Mouse (Mus musculus) left cerebral cortex, postnatal 14 days (tissue): ENCODE data around the gene Camkv. TPM values are rescaled to one million over a fixed set of nuclear protein-coding genes. Genes with fewer than 3 reads are reported as not detected.

ENCODE experiments used
- DNase-seq, 2 experiments: peaks; one replicate each; pipeline ENCODE4 v3.0.0; 2021 to 2022; ENCODE audit warnings: low spot score in 2 of 2, mixed read lengths in 1 of 2
- intact Hi-C: fragments of 180-260 bp; cut with DNase I; formaldehyde crosslinking; loops from one replicate; pipeline ENCODE4 v1.15.1; 2025
- total RNA-seq, 2 experiments: library from RNA; stranded (reverse); gene quantifications; 2 replicates each; pipeline ENCODE4 v1.2.3; 2021

The Camkv gene
- total RNA-seq, 2 experiments from 2014 or later, result 382 to 398 TPM

DNA sequence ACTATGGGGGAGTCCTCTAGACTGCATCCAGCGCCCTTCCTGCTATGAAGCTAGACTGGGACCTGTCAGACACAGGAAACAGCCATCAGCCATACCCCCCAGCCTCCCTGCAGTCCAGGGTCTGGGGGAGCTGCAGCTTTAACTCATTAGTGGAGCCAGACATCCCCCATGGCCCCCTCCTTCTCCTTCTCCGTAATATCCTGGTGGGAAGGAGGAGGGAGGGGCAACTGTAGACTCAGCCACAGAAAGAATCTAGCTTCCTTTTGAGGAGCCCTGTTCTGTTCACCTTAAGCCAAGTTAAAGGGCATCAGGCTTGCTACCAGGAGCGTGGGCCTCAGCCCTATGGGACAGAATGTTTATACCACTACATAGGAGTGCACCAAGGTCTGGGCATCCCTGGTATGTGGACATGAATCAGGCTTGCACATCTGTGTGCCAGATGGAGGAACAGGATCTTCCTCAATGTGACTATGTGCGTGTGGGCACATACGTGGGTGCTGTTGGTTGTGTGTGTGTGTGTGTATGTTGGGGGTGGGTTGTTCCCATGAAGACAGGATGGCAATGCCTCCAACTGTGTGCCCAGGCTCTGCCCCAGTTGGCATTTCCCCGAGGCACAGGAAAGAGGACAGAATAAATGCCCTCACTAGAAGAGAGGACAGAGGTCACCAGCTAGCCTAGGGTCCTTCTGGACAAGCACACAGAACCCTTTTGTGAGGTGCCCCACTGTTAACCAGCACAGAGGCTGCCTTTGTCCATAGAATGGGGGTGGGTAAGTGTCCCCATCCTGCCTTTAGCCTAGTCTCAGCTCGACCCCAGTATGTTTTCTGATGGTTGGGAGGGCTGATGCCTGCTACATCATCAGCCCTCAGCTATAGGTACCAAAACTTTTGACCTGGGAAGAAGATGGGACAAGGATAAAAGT lies 46.5 kb downstream of the Camkv start:
- intact Hi-C loops, result no loop called here
- peak; percentile 44 to 64 for DNase-seq

DNA sequence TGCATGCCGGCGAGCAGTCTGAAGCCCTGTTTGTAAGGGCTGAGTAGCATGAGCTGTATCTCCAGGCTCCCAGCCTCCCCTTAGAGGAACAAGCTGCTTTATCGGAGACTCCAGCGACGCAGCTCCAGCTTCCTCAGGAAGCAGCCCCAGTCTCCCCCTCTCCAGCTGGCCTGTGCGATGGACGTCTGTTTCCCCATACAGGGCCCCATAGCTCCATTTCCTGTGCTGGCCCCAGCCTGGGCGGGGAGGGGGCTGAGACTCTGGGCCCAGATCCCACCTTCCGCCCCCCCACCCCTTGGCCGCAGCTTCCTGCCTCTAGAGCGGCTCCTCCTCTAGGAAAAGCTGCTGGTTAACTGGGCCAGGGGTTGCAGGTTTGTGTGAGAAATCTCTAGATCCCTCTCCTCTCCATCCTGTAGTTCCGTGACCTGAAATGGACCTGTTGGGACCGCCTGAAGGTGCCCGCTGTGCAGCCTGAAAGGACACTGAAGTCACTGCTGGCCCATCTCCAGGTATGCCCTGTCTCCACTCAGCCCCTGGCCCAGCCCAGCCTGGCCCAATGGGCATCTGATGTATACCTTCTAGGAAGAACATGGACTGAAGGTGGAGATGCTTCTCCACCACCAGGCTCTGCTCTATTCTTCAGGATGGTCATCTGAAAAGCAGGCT lies 47.3 kb downstream of the Camkv start, which contains the start of gene Gm20661:
Gene Gm20661 (plus strand): TSS at position 378 of the 666 bp plus-strand sequence.
- DNase-seq, result peak; percentile 58 to 62
- intact Hi-C loops, result no loop called here

DNA sequence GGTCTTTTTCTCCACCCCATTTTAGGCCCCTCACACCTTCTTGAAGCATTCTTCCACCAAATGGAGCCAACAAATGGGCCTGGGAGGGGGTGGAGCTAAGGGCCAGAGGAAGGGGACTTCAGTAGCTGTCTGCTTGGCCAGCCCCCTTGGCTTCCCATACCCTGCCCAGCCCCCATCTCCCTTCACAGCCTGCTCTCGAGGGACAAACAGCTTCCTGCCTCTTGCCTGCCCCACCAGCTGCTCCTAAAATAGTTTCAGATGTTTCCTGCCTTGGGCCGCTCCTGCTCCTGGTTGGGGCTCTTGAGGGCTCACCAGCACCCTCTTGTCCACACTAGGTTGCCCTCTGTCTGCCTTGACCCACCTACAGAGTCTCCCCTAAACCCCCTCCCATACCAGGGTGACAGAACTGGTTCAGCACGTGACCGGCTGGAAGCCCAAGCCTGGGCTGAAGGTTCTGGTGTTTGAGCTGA lies 48.0 kb downstream of the Camkv start:
- intact Hi-C loops, result no loop called here
- peak; percentile 53 to 75 for DNase-seq

DNA sequence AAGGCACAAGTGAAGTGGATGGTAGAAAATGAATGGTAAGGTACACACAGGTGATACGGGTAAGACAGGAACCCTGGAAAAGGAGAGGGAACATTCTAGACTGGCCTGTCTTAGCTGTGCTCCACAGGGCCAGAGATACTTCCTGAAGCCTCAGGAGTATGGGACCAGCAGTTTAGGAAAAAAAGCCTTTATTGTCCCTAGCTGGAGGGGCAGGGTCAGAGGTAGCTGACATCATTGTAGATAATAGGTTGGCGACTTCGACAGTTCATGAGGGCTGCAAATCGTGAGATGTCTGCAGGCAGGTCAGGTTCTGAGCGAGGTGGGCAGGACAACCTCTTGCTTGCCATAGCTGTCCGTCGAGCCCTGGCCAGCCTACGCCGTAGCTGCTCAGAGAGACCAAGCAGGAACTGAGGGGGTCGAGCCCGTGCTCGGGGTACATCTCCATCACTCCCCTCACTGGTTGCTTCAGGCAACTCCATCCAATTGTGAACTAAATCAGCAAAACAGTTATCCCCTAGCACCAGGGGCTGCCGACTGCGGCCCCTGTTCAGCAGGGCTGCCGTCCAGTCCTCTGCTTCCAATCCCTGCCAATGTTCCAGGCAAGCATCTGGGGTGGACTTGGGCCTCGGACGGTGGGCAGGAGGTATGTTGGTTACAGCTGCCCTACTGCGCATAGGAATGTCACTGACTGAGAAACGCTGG lies 48.7 kb downstream of the Camkv start:
- intact Hi-C loops, result no loop called here
- DNase-seq, result no peak

DNA sequence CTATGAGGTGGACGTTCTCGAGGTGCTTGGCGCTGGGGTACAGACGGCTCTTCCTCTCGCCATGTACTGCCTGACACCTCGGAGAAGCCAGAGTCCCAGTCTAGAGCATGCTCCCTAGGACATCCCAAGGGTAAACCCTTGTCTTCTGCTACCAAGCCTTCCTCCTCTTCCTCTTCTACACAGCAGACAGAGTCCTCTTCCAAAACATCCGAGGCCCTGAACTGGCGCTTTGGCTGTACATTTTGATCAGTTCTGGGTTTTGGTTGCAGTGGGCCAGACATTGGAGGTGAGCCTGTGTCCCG lies 49.2 kb downstream of the Camkv start:
- DNase-seq, result no peak
- intact Hi-C loops, result no loop called here

DNA sequence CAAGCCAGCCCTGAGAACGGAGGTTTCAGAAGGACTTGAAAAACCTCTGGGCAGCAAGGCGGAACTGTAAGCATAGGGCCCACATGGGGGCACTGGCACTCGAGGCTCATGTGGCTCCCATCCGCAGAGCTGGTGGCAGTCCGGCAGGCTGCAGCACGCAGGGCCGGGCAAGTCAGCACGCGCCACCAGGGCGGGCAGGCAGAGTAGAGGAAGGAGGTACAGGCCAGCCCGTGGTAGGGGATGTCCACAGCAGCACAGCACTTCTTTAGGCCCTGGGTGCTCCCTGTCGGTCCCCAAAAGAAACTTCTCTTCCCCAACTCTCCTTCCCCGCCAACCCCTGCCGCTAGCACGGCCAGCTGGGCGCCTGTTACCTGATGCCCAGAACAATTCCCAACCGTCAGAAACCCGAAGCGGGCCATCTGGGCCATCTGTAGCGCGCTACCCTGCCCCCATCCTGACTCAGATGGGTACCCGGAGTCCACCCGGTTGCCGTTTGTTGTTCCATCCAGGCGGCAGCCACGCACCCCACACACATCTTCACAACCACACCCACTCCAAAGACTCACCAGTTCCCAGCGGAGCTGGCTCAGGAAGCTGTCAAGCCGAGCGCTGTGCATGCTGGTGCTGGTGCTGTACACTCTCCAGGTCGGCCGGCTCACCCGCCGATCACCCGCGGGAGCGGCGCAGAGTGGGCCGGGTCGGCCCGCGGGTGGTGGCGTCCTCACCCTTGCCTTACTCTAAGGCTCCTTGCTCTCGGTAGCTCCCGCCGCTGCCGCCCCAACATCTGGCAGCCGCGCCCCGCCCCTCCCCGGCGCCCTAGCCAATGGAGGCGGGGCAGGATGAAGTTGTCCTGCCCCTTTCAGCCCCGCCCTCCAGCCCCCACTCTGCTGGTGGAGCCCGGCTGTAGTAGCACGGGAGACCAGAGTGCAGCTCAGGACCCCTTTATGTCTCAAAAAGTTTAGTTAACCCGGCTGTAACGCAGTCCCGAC lies 50.0 kb downstream of the Camkv start, which contains the start of gene Inka1:
Gene Inka1 (minus strand): TSS at position 749 of the 989 bp plus-strand sequence.
- intact Hi-C loops, result no loop called here
- peak; percentile 75 to 81 for DNase-seq

DNA sequence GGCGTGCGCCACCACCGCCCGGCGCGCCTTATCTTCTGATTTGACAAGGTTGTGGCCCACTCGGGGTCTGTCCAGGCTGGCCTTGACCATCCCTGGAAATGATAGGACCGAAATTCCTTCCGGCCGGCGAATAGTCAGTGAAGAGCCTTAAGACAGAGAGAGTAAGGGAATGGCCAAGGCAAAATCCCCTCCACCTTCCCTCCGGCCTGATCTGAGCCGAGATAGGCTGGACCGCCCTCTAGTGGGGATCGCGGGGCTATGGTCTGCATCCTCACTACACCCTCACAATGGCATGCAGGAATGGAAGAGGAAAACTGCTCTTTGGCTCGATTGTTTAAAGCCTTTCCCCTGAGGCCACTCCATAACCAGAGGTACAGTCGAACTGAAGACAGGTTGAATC lies 50.9 kb downstream of the Camkv start:
- DNase-seq, result peak; percentile 71 to 78
- intact Hi-C loops, result no loop called here

DNA sequence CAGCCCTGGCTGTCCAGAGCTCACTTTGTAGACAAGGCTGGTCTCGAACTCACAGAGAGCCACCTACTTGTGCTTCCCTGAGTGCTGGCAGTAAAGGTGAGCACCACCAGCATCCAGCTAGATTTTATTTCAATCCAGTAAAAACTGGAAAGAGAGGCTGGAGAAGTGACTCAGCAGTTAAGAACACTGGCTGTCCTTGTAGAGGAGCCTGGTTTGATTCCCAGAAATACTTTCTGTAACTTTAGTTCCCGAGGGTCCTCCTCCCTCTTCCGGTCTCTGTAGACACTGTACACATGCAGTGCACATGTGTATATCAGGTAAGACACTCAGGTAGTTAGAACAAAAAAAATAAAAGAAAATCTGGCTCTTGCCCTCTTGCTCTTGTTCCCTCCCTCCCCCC lies 52.5 kb downstream of the Camkv start:
- intact Hi-C loops, result no loop called here
- no peak for DNase-seq

DNA sequence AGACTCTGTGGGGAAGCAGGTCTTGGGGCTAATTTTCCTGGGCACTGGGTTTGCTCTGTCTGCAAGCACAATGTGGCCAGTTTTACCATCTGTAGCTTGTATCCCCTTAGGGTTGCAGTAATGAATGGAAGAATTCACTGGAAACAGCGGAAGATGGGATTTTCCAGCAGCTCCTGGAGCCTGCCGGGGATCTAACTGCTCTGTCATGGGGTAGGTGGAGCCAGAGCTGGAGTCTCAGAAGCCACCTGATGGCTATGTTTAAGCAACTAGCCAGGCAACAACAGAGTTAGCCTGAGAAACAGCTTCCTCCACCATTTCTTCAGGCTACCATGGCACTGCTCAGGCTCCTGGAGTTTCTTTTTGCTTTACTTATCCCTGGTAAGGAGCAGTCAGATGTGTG lies 56.7 kb downstream of the Camkv start, which contains the start of gene Cdhr4:
Gene Cdhr4 (plus strand): TSS at position 301 of the 400 bp plus-strand sequence.
- intact Hi-C loops, result no loop called here
- no peak for DNase-seq

DNA sequence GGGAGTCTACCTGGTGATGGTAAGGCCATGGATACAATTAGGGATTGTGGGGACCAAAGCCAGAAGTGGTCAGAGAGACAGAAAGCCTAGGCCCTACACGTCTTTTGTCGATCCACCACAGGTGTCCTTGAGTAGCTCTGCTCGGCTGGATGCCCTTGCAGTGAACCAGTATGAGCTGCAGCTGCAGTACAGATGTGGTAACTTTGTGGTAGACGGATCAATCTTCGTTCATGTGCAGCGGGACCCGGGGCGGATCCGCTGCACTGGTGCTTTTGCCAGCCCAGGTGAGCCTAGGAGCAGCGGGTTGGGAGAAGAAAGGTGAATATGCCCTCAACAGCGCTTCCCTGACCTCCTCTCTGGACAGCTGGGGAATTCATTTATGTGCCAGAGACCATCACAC lies 57.5 kb downstream of the Camkv start:
- no peak for DNase-seq
- intact Hi-C loops, result no loop called here

DNA sequence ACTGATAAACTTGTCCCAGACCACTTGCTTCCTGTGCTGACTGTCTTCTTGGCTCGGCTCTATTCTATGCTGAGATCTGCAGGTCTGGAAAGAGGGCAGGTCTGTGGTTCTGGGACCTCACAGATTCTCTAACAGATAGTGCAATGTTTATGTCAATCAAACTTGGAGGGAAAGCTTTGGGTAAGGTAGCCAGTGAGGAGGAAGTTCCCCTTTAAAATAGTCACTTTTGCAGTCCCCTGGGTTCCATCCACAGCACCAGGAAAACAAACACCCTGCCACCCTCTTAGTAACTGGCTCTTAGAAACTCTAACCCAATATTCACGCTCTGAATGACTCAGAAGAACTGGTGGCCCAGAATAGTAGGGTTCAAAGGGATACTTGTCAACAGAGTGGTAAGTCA lies 59.0 kb downstream of the Camkv start:
- DNase-seq, result no peak
- intact Hi-C loops, result no loop called here

DNA sequence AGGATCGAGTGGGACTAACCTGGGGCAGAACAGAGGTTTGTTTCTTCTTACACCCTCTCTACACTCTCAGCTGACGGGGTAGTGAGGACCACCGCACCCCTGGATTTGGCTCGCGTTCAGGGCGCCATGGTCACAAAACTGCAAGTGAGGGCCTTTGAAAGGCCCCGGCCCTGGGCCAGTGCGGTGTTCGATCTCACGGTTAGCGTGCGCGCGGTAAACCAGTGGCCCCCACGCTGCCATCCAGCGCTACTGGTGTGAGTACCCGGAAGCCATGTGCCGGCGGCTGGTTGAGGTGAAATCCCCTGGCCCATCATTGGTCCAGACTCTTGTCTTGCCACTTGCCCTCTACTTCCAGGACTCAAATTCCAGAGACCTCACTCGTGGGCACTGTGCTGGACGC lies 60.0 kb downstream of the Camkv start:
- no peak for DNase-seq
- intact Hi-C loops, result no loop called here

DNA sequence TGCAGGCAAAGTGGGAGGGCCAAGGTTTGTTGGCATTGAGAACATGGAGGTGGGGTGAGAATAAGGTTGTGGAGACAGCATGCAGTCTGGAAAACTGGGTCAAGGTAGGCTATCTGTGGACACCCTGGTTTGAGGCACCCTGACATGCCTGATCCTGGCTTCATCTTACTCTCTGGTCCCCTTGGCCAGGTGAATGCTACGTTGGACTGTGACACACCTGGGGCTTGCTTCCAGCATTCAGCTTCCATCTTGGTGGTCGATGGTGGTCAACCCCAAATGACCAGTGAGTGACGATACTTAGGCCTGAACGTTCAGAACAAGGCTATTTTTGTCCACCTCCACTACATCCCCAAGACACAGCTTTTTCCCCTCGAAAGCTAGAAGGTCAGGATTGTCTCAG lies 60.6 kb downstream of the Camkv start, which contains the start of gene Gm20662:
Gene Gm20662 (plus strand): TSS at position 301 of the 400 bp plus-strand sequence.
- intact Hi-C loops, result no loop called here
- no peak for DNase-seq

Other genes starting within 250 kb of the Camkv start
- 10 to 100 TPM; 11.7 to 16.2 TPM for gene Sema3f, start 225.2 kb upstream of the Camkv start, total RNA-seq
- 100 to 1,000 TPM; 147 to 166 TPM for gene Rbm5, start 164.7 kb upstream of the Camkv start, total RNA-seq
- 10 to 100 TPM; 57.0 to 57.8 TPM for gene Rbm6, start 62.4 kb upstream of the Camkv start, total RNA-seq
- 10 to 100 TPM; 21.2 to 21.9 TPM for gene Mon1a, start 47.5 kb upstream of the Camkv start, total RNA-seq
- gene Mst1r, start 28.8 kb upstream of the Camkv start, total RNA-seq, result 1 to 10 TPM; 1.2 to 1.7 TPM
- gene Actl11, start 7.2 kb upstream of the Camkv start, total RNA-seq, result not detected
- gene Traip, start 14.5 kb downstream of the Camkv start, total RNA-seq, result 10 to 100 TPM in 1 of 2 experiments, 1 to 10 TPM in 1; 9.3 to 12.0 TPM
- gene Uba7, start 39.8 kb downstream of the Camkv start, total RNA-seq, result 1 to 10 TPM; 3.6 to 4.2 TPM
- gene Gm20661, start 47.4 kb downstream of the Camkv start, total RNA-seq, result under 1 TPM in 1 of 2 experiments, not detected in 1; 0.79 TPM
- gene Inka1, start 50.2 kb downstream of the Camkv start, total RNA-seq, result 1 to 10 TPM; 2.7 to 3.1 TPM
- gene Cdhr4, start 56.8 kb downstream of the Camkv start, total RNA-seq, result 1 to 10 TPM; 1.7 to 1.9 TPM
- 1 to 10 TPM; 2.1 to 3.2 TPM for gene Gm20662, start 60.7 kb downstream of the Camkv start, total RNA-seq
- gene Ip6k1, start 66.8 kb downstream of the Camkv start, total RNA-seq, result 100 to 1,000 TPM; 175 to 179 TPM
- gene Gmppb, start 113.6 kb downstream of the Camkv start, total RNA-seq, result 10 to 100 TPM; 19.0 to 22.1 TPM
- 1 to 10 TPM; 1.5 to 2.0 TPM for gene Amigo3, start 117.5 kb downstream of the Camkv start, total RNA-seq
- not detected for gene Mst1, start 144.8 kb downstream of the Camkv start, total RNA-seq
- 100 to 1,000 TPM in 1 of 2 experiments, 10 to 100 TPM in 1; 93.9 to 103 TPM for gene Rnf123, start 147.7 kb downstream of the Camkv start, total RNA-seq
- 10 to 100 TPM; 33.3 to 35.4 TPM for gene Apeh, start 158.9 kb downstream of the Camkv start, total RNA-seq